Mouse (Mus musculus): ENCODE results near the gene Cpm.
"Not testable (repeated sequence)": the region's sequence is repeated elsewhere in the genome, so short reads cannot be mapped to it uniquely, and the experiment has no call there.

Gene Cpm

DNA sequence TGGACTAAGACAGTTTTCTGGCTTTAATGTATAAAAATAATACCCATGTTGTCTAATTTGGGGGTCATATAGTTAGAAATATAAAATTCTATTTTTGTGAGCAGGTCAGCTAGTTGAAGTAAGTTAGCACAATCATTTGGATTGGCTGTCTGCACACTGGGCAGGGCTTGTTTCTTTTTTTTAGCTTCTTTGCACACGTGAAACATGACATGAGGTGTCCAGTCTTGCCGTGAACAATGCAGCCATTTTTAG lies 60.7 kb downstream of the Cpm start:
- DNase-seq = no peak

DNA sequence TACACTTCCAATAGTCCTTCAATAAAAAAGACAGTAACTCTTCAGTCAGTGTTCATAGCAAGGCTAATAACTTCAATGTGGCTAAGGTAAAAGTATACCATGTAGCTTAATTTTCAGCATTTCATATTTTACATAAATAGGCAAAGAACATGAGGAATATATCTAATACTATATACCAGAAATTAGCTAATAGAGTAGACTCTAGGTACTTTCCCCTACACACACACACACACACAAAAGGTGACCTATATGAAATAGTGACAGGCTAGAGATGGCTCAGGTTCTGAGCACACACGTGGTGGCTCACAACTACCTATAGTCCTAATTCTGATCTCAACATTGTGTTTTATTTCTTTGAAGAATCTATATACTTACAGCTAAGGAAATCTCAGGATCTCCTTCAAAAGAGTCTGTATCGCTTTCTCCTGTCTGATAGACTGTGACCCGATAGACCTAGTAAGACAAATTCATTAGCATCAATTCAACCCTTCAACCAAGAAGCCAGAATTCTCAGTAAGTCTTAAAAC lies 61.5 kb downstream of the Cpm start:
- DNase-seq = no peak

DNA sequence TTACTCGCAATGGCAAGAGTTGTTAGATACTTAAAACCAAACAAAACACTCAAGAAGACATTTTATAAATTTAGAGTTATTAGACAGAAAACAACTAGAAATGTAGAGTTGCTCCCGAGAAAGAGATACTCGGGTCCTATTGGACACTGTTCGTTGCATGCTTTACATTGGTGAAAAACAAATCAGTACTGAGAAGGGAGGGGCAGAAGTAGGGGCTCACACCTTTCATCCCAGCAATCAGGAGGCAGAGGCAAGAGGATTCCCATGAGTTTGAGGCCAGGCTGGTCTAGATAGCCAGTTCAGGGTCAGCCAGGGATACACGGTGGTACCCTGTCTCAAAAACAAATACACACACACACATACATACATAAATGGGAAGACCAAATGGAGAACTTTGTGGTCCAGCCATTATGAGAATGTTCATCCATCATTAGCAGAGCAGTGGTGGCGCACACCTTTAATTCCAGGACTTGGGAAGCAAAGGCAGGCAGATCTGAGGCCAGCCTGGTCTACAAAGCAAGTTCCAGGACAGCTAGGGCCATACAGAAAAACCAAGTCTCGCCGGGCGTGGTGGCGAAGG lies 62.2 kb downstream of the Cpm start:
- DNase-seq = no peak

DNA sequence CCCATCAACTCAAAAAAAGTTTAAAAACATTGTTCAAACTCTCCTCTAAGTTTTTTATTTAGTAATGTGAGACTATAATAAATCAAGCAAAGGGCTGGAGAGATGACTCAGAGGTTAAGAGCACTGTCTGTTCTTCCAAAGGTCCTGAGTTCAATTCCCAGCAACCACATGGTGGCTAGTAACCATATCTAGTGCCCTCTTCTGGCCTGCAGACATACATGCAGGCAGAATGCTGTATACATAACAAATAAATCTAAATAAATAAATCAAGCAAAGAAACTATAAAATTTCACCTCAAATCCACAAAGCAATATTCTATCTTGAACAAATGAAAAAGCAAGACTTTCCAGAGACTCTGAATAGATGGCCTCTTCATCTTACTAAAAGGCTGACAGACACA lies 62.9 kb downstream of the Cpm start:
- DNase-seq = no peak

DNA sequence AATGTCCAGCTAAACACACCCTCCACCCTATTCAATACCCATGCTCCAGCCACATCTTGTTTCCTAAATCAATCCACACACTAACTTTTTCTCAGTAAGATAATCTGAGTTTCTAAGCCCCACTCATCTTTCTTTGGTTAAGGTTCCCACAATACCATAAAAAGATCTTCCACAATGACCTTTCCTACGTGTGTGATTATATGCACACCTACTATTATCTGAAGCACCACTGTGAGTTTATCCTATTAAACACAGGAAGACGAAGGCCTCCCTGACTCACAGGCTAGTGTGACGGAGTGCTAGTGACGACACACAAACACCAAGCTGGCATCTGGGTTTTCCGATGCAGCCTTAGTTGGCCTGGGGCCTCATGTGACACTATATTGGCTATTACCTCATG lies 63.7 kb downstream of the Cpm start:
- DNase-seq = no peak

DNA sequence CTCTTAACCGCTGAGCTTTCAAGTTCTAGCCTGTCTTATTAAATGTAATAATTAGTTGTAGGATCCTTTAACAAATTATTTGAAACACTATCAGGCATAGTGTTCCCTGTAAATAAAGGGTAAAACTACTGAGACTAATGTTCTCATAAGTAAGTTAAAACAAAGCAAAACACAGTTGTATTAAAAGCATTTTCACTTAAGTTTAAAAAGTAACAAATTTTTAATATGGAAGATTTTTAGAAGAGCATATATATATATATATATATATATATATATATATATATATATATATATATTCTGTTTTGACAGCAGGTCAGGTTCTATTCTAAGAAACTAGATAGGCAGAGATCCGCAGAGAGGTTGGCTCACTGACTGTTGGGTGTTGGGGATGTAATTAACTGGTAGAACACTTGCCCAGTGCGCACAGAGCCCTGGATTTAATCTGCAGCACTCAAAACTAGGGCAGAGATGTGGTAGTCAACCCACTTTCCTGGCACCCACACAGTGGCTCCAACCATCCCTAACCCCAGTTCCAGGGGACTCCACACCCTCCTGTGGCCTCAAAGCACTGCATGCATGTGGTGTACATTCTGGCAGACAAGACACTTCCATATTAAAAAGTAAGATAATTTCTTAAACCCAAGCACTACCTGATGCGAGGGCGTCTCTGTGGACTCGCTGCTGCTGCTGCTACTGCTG lies 65.1 kb downstream of the Cpm start:
- no peak for DNase-seq

DNA sequence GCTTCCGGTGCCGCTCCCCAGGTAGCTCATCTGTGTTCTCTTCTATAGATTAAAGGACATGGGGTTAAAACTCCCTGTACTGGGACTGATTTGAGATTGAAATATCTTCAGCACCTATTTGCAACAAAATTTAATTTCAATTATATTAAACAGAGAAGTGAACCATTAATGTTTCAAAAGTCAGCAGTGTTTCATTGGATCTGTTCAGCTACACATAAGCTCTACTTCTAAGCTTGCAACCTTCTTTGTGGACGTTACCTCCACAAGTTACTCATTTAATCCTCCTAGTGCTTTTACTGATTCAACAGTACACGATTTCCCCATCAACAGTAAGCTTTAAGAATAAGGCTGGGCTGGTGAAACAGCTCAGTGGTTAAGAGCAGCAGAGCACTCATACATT lies 65.7 kb downstream of the Cpm start:
- DNase-seq = no peak

DNA sequence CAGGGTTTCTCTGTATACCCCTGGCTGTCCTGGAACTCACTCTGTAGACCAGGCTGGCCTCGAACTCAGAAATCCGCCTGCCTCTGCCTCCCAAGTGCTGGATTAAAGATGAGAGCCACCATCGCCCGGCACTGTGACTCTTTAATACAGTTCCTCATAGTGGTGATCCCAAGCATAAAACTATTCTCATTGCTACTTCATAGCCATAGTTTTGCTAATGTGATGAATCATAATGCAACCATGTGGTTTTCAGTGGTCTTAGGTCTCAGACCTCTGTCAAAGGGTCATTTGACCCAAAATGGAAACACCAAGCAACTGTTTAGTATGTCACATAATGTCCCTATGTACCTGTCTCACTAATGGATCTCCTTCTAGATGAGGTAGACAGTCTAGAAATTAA lies 66.3 kb downstream of the Cpm start:
- DNase-seq = no peak

DNA sequence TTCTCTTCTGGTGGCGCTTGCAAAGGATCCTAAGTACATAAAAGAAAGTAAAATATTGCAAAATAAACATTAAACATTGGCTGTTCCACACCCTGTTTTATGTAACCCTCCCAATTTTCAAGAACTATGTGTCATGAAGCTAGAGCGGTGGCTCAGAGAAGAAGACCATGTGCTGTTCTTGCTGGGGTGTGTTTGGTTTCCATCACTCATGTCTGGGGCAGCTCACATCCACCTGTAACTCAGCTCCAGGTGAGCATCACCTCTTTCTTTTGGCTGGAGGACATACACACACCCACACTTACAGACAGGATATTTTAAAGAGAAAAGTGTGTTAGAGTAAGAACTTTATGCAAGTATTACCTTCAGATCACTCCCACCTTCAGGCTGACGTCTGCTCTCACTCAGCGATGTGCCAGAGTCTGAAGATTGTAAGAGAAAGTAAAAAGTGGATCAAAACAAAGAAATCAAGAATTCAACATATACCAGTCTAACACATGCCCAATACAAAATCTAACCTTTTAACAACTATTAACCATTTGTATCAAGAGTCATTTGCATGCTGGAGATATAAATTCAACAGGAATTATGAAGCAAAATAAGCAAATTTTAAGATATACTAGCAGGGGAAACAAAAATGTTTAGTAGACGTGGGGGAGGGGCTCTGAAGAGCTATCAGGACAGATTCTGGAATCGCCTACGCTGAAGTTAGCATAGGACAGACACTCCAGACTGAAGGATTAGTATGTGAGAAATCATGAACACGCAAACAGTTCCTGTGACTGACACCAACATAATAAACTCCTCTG lies 66.9 kb downstream of the Cpm start:
- DNase-seq = no peak

DNA sequence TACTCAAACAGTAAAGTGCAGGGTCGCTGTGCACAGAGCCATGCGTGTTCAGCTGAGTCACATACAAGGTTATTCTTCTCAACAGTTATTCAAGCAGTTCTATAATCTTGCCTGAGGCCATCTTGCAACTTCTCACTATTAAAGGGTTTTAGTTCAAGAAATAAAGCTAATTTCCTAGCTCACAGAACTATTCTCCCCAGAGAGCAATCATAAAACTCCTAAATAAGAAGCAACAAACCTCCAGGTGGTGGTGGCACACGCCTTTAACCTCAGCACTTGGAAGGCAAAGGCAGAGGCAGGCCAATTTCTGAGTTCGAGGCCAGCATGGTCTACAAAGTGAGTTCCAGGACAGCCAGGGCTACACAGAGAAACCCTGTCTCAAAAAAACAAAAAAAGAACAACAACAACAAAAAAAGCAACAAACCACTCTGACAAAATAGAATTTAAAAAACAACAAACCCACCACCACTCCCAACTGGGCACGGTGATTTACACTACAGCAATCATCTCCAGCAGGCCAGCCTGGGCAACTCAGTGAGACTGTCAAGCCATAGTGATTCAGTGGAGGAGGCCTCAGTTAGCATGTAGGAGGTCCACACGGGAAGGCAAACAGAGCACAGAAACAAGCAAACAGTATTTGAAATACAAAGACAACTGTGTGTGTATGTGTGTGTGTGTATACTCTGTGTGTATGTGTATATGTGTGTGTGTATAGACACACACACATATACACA lies 67.7 kb downstream of the Cpm start:
- DNase-seq = no peak

DNA sequence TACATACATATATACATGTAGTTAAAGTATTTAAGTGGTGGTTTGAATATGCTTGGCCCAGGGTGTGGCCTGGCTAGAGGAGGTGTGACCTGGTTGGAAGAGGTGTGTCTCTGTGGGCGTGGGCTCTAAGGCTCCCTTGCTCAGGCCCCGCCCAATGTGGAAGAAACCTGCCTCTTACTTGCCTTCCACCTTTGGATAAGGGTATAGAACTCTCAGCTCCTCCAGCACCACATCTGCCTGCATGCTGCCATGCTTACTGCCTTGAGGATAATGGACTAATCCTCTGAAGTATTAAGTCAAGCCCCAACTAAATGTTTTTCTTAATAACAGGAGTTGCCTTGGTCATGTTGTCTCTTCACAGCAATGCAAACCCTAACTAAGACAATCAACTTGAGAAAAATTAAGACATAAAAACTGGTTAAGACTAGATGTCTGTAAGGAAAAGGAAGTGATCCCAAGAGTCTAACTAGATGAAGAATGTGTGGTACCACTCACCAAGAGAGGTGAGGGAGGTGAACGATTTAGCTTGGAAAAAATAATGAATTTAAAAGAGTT lies 68.3 kb downstream of the Cpm start:
- no peak for DNase-seq

DNA sequence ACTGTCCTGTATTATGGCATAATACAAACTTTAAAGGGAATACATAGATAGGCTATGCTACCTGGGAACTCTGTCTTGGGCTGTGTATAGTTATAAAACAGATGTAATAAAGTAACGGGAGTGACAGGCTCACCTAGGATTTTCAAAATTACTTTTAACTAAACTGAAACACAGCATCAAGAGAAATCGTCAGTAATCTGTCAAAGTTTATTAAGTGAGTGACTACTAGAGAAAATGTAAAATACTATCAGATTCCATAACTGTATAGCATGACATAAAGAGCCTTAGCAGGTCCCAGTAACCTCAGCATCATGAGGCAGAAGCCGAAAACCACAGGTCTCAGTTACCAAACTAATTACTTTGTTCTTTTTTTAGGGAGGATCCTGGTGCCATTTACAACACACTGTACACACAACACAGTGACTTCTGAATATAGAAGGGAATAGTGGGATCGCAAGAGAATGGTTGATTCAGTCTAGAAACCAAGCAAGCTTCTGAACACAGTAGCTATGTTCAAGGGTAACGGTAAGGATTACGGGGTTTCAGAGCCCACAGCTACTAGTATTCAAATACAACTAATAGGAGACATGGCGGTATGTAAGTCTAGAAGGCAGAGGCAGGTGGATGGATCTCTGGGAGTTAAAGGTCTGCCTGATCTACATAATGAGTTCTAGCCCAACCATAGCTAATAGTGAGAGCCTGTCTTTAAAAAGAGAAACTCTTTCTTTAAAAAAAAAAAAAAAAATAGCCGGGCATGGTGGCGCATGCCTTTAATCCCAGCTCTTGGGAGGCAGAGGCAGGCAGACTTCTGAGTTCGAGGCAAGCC lies 69.2 kb downstream of the Cpm start:
- no peak for DNase-seq

DNA sequence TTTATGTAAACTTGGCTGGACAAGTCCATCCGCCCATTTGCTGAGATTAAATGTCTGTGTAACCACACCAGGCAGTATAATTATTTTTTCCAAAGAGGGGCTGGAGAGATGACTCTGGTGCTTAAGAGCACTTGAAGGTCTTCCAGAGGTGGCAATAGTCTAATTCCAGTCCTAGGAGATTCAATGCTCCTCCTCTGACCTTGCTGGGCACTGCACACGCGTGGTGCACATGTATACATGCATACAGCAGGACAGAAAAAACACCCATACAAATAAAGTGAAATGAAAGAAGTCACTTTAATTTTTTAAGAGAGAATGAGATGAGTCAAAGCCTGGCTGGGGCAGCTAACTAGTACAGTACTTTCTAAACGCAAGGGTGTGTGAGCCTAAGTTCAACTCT lies 70.6 kb downstream of the Cpm start:
- DNase-seq = no peak

DNA sequence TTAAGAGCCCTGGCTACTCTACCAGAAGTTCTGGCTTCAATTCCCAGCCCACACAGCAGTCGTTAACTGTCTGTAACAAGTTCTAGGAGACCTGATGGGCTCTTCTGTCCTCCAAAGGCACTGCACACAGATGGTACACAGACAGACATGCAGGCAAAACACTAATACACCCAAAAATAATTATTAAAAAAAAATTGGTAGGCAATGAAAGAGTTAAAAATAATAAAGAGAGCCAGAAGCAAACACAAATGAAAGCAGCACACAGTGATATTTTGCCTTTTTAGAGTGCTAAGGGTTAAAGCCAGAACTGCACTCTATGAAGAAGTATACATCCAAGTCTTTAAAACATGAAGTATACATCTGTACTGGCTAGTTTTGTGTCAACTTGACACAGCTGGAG lies 71.2 kb downstream of the Cpm start:
- DNase-seq = no peak

DNA sequence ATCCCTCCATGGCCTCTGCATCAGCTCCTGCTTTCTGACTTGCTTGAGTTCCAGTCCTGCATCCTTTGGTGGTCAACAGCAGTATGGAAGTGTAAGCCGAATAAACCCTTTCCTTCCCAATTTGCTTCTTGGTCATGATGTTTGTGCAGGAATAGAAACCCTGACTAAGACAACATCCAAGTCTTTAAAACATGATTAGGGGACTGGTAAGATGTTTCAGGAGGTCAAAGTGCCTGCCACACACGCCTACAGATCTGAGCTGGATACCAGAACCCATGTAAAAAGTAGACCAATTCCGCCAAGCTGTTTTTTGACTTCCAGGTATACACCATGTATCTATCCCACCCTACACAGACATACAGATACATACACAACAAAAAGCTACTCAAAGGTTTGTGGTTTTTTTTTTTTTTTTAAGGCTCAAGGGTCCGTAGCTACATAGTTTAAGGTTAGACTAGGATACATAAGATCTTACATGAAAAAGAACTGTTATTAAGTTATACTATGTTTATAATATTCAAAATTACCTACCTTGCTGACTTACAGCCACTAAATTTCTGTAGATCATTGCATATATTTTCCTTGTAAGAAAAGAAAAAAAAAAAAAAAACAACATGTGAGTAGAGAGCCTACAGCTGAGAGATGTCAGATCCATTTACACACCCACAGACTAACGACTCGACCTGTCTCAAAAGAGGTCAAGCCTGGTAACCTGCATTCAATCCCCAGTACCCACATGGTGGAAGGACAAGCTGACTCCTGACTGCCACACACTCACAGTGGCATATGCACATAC lies 71.9 kb downstream of the Cpm start:
- DNase-seq = no peak

DNA sequence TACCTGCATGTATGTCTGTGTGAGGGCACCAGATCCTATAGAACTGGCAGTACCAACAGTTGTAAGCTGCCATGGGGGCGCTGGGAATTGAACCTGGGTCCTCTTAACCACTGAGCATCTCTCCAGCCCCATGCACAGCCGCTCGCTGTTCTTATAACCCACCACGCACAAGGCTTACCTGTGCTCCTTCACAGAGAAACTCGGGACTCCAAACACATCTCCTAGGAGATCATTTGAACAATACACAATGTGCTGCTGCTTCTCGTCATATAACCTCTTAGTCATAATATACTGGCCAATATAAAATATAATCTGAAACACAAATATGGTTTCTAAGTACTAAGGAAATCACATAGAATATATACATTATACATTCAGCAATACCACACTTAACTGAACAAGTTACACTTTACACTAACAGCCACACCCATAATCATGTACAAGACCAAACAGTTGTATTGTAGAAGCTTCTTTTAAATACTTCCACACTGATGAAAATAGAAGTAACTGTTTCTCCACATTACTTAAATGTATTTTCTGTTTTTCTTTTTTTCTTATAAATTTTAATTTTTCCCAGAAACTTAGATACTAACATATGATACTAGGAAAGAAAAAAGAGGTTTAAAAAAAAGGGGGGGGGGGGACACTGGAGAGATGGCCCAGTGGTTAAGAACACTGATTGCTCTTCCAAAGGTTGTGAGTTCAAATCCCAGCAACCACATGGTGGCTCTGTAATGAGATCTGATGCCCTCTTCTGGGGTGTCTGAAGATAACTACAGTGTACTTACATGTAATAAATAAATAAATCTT lies 72.9 kb downstream of the Cpm start:
- DNase-seq = no peak

DNA sequence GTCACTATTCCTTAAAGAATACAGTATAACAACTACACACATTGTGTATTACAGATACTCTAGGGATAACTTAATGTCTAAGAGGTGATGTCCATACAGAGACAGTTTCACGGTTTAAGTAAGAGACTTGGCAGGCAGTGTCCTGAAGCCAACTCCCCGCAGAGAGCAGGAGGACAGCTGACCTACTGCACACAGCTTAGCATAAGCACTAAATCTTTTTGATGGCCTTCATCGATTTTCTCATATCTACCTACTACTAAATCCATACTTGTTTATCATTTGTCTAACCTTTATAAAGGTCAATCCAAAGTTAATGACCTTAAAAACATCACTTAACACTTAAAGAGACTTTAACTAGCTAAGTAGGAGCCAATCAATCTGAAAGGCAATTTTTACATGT lies 74.2 kb downstream of the Cpm start:
- DNase-seq = no peak

DNA sequence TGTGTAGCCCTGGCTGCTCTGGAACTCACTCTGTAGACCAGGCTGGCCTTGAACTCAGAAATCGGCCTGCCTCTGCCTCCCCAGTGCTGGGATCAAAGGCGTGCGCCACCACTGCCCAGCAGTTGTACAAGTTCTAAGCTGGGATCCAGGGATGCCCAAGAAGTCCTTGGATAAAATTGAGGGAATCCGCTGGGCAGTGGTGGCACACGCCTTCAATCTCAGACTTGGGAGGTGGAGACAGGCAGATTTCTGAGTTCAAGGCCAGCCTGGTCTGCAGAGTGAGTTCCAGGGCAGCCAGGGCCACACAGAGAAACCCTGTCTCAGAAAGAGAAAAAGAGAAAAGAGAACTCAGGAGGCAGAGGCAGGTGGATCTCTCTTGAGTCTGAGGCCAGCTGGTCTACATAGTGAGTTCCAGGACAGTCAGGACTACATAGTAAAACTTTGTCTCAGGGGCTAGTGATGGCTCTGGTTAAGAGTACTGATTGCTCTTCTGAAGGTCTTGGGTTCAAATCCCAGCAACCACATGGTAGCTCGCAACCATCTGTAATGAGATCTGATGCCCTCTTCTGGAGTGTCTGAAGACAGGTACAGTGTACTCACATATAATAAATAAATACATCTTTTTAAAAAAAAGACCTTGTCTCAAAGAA lies 75.1 kb downstream of the Cpm start:
- not testable (repeated sequence) for DNase-seq

DNA sequence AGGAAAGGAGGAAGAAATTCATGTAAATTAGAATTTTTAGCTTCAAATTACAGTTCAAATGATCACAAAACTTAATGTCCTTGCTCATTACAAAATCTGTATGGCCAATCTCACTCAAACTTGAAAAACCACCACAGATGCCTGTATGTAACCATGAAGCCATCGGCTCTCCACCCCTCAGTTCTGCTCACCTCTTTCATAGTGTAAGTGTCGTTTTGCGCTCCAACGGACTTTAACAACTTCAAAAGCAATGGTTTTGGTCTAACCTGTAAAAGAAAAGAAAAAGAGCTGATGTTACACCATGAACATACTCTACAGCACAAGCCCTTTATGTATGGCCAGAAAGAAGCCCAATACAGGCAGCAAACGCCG lies 75.7 kb downstream of the Cpm start:
- DNase-seq = no peak

DNA sequence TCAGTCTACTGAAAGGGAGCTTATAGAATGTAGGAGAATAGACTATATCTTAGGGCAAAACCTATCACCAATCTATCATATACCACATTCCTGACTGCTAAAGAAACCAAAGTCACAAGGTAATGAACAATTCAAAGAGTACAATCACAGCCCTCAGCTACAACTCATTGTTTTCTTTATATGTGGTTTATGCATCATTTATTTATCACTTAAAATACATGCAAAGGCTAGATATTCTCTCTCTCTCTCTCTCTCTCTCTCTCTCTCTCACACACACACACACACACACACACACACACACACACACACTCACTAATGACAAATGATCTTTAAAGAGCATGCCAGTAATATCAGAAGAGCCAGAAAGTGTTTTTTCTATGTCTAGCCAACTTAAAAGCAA lies 76.5 kb downstream of the Cpm start:
- DNase-seq = no peak

Measured in kidney, postnatal 14 days (tissue).